Mouse (Mus musculus): Measurements from ENCODE around the gene Klhl29.

GRCm38 (mm10) chr12:5116605-5117004, 258.9 kb downstream of the Klhl29 start:
- TF ChIP-seq CTCF (IDR thresholded peaks at IDR 0.05; ENCODE audit: control insufficient read depth, insufficient read depth, insufficient read length) (no peak), FOSL1 (IDR thresholded peaks at IDR 0.05; ENCODE audit: insufficient read depth, low read length, poor library complexity, severe bottlenecking) (no peak), USF1 (IDR thresholded peaks at IDR 0.05; ENCODE audit: low read depth) (no peak)

All from C2C12 (cell line).